Comparison of ENCODE assay signal across 8 mouse cellular contexts in genomic region chr14:30561470-30562187, GRCm38 (mm10). TPM values are rescaled to one million over a fixed set of nuclear protein-coding genes. Genes with fewer than 3 reads are reported as not detected.
DNase-seq lines count a peak whose midpoint lies in the region; ATAC-seq lines count a peak whose summit lies in the region.

No protein-coding gene starts in this region.

- peak overlapping the region; percentile 84 for H3K27ac ChIP-seq in intestine, embryonic 16.5 days (ENCODE audit: low read length)

- intact Hi-C loops in gastrocnemius, postnatal 36 days (cut with DNase I) = no loop called here

- H3K4me1 ChIP-seq in intestine, embryonic 16.5 days (ENCODE audit: control insufficient read depth, insufficient read depth, low read length) = peaks cover 20% of the 10 kb centered on the region

- peak; percentile 79 to 82 for DNase-seq in cerebellum, postnatal 10 days
- DNase-seq in cerebellum, adult 11 months = no peak
- peak; percentile 66 to 77 for DNase-seq in right cerebral cortex, postnatal 10 days (ENCODE audit: low spot score in 2 of 2)
- DNase-seq in right cerebral cortex, postnatal 25 days = no peak
- DNase-seq in T-cell, adult 2 months (ENCODE audit: low spot score) = no peak
- DNase-seq in gastrocnemius, postnatal 36 days = no peak

- no peak overlapping the region for H3K4me3 ChIP-seq in intestine, embryonic 16.5 days (ENCODE audit: low read length)

- no peaks in the 10 kb centered on the region for H3K9me3 ChIP-seq in intestine, embryonic 16.5 days (ENCODE audit: control insufficient read depth, low read length)

- peak; percentile 91 for ATAC-seq in intestine, embryonic 16.5 days
- ATAC-seq in megakaryocyte progenitor cell, adult 5-6 weeks (replicated peaks; ENCODE audit: poor library complexity) = peak; percentile 90

- 0 out of 2 replicates have a peak overlapping the region, but pooled peaks have one; percentile 16 for H3K9ac ChIP-seq in intestine, embryonic 16.5 days (ENCODE audit: low read depth, low read length)

- H3K36me3 ChIP-seq in intestine, embryonic 16.5 days (ENCODE audit: control insufficient read depth, insufficient read depth, low read length) = peaks cover 26% of the 10 kb centered on the region

- H3K27me3 ChIP-seq in intestine, embryonic 16.5 days (replicated peaks; ENCODE audit: control insufficient read depth, insufficient read depth, low read length) = no peaks in the 10 kb centered on the region

- 62% methylated on average over 14 of the region's 14 CpGs for WGBS in intestine, embryonic 16.5 days

- no peak overlapping the region for H3K4me2 ChIP-seq in intestine, embryonic 16.5 days (ENCODE audit: low read depth, low read length)

RNA-seq across cellular contexts. Expression of gene Tkt, which starts 13.5 kb away (rescaled TPM):
- polyA plus RNA-seq in intestine, embryonic 16.5 days (2015; fragmentation: Nextera tagmentation; extraction: Ambion mirVana) = 393 and 411 TPM in 2 replicates
- total RNA-seq in megakaryocyte progenitor cell, adult 5-6 weeks (2015) = 220 and 295 TPM in 2 replicates
- total RNA-seq in megakaryocyte progenitor cell, adult 5-6 weeks (2017) = 788 and 880 TPM in 2 replicates
- 10 to 100 TPM in 1 of 2 experiments, 1 to 10 TPM in 1; 9.6 to 13.1 TPM for total RNA-seq in gastrocnemius, postnatal 36 days (2021)

Comparison
In these comparisons a context has a peak if more than half of its experiments do, and no peak if none do; other contexts are left out.
1. DNase-seq: peak in cerebellum, postnatal 10 days (2 of 2) and right cerebral cortex, postnatal 10 days (2 of 2); none in cerebellum, adult 11 months (single experiment), right cerebral cortex, postnatal 25 days (single experiment), T-cell, adult 2 months (single experiment) and gastrocnemius, postnatal 36 days (0 of 2).
2. RNA of gene Tkt, which starts 13.5 kb away (total RNA-seq): 220 to 880 TPM in megakaryocyte progenitor cell, adult 5-6 weeks; 9.6 to 13.1 TPM in gastrocnemius, postnatal 36 days; every median in the first group is over 10 times any median in the second.